ENCODE assay signal across 19 mouse cellular contexts in genomic region chr2:166264756-166265155, GRCm38 (mm10).
DNase-seq lines count a peak whose midpoint lies in the region; ATAC-seq lines count a peak whose summit lies in the region.
"Had no signal": no experiment of that assay in that cellular context is flagged by ENCODE, and none has a peak within 500 bp of the region (broad histone marks: within the 10 kb centered on the region; RNA-seq: fewer than 3 reads in every experiment).

No protein-coding gene starts in this region.

- DNase-seq in adrenal gland, adult 2 months = peak; percentile 45
- DNase-seq in adrenal gland, postnatal 10 days = no peak
- DNase-seq in midbrain, embryonic 10.5 days (ENCODE audit: low spot score) = no peak
- DNase-seq in natural killer cell, adult 2 months (ENCODE audit: low spot score in 2 of 2) = peak; percentile 57 to 75
- DNase-seq in thymus, postnatal 36 days = peak; percentile 20 to 48
- no peak for DNase-seq in embryo, embryonic 10.5 days (ENCODE audit: low spot score)
- no peak for DNase-seq in kidney, postnatal 4 days
- DNase-seq: cerebellum, adult 11-12 months; gastrocnemius, postnatal 14 days; kidney, adult 2 months; kidney, postnatal 36 days; midbrain, embryonic 14.5 days had no signal

- H3K4me3 ChIP-seq in midbrain, embryonic 10.5 days = no peak overlapping the region
- no peak overlapping the region for H3K4me3 ChIP-seq in midbrain, embryonic 15.5 days
- H3K4me3 ChIP-seq: embryonic facial prominence, embryonic 13.5 days; lung, embryonic 15.5 days; stomach, embryonic 15.5 days had no signal

- H3K36me3 ChIP-seq in midbrain, embryonic 10.5 days = no peaks in the 10 kb centered on the region
- no peaks in the 10 kb centered on the region for H3K36me3 ChIP-seq in midbrain, embryonic 15.5 days (replicated peaks)
- H3K36me3 ChIP-seq: embryonic facial prominence, embryonic 13.5 days; lung, embryonic 15.5 days; stomach, embryonic 15.5 days had no signal

- peaks cover 41% of the 10 kb centered on the region for H3K4me1 ChIP-seq in midbrain, embryonic 10.5 days
- H3K4me1 ChIP-seq in midbrain, embryonic 15.5 days = peaks cover 18% of the 10 kb centered on the region

- no peak overlapping the region for H3K9ac ChIP-seq in midbrain, embryonic 15.5 days
- H3K9ac ChIP-seq: embryonic facial prominence, embryonic 13.5 days; lung, embryonic 15.5 days; stomach, embryonic 15.5 days had no signal

- ATAC-seq in midbrain, embryonic 15.5 days (replicated peaks) = no peak
- ATAC-seq: activated CD4-positive, CD25-positive, alpha-beta regulatory T cell, adult 4 months; hindbrain, postnatal 0 days had no signal

- no peaks in the 10 kb centered on the region for H3K9me3 ChIP-seq in midbrain, embryonic 10.5 days (replicated peaks)
- H3K9me3 ChIP-seq in midbrain, embryonic 15.5 days = no peaks in the 10 kb centered on the region
- H3K9me3 ChIP-seq: embryonic facial prominence, embryonic 13.5 days; lung, embryonic 15.5 days; stomach, embryonic 15.5 days had no signal

- 89% methylated on average over 9 of the region's 9 CpGs for WGBS in midbrain, embryonic 10.5 days
- 87% methylated on average over 9 of the region's 9 CpGs for WGBS in midbrain, embryonic 15.5 days

- H3K27ac ChIP-seq in midbrain, embryonic 10.5 days (replicated peaks) = peak overlapping the region; percentile 39; the same call in 1 of the 2 replicates
- no peak overlapping the region for H3K27ac ChIP-seq in midbrain, embryonic 15.5 days
- H3K27ac ChIP-seq: hindbrain, postnatal 0 days; lung, embryonic 15.5 days; stomach, embryonic 15.5 days had no signal

- H3K27me3 ChIP-seq in midbrain, embryonic 10.5 days (ENCODE audit: low read depth, poor library complexity, severe bottlenecking) = peaks cover 35% of the 10 kb centered on the region
- no peaks in the 10 kb centered on the region for H3K27me3 ChIP-seq in midbrain, embryonic 15.5 days (replicated peaks)
- H3K27me3 ChIP-seq: embryonic facial prominence, embryonic 13.5 days; stomach, embryonic 15.5 days had no signal

- H3K4me2 ChIP-seq in midbrain, embryonic 15.5 days = no peak overlapping the region
- H3K4me2 ChIP-seq: embryonic facial prominence, embryonic 13.5 days; liver, embryonic 11.5 days; lung, embryonic 15.5 days; stomach, embryonic 15.5 days had no signal

Comparison
In these comparisons a context has a peak if more than half of its experiments do, and no peak if none do; other contexts are left out.
1. DNase-seq: peak in adrenal gland, adult 2 months (single experiment), natural killer cell, adult 2 months (2 of 2) and thymus, postnatal 36 days (2 of 2); none in adrenal gland, postnatal 10 days (single experiment), midbrain, embryonic 10.5 days (single experiment), embryo, embryonic 10.5 days (single experiment) and kidney, postnatal 4 days (0 of 2).